Mouse (Mus musculus) E14TG2a.4 (cell line): Measurements from ENCODE around the gene D430042O09Rik.

Experiments
- H3K27me3 ChIP-seq: 2 replicates; pipeline ENCODE4 v1.6.1; 2014; ENCODE audit warnings: low read length, control low read depth; ENCODE audit not compliant: insufficient read depth
- H3K36me3 ChIP-seq: 2 replicates; pipeline ENCODE4 v1.6.1; 2014; ENCODE audit warnings: low read length, control low read depth; ENCODE audit not compliant: insufficient read depth
- H3K4me1 ChIP-seq: replicated peaks from 2 replicates; pipeline ENCODE4 v1.6.1; 2014; ENCODE audit warnings: low read depth, low read length, control low read depth
- H3K4me3 ChIP-seq: replicated peaks from 2 replicates; pipeline ENCODE4 v1.5.1; 2014; ENCODE audit warnings: mild to moderate bottlenecking, low read length
- H3K9me3 ChIP-seq: 2 replicates; pipeline ENCODE4 v1.6.1; 2014; ENCODE audit warnings: low read length, control low read depth
- CTCF ChIP-seq: conservative IDR thresholded peaks from 2 replicates; pipeline ENCODE4 v1.5.1; 2014; ENCODE audit warnings: low read length
- NANOG ChIP-seq: IDR thresholded peaks from 2 replicates; pipeline ENCODE4 v1.6.1; 2014; ENCODE audit warnings: borderline replicate concordance, low read length, mixed read lengths
- POU5F1 ChIP-seq: IDR thresholded peaks from 2 replicates; pipeline ENCODE4 v1.6.1; 2014; ENCODE audit warnings: low read length, borderline replicate concordance

Gene D430042O09Rik

GRCm38 (mm10) chr7:125920801-125921200 is 213.1 kb downstream of the D430042O09Rik start:
- Histone ChIP-seq H3K4me3 (no peak overlapping the region), H3K9me3 (peaks cover 2% of the 10 kb centered on the region; the same call in 1 of the 2 replicates), H3K36me3 (no peaks in the 10 kb centered on the region), H3K27me3 (no peaks in the 10 kb centered on the region), H3K4me1 (no peaks in the 10 kb centered on the region)
- TF ChIP-seq POU5F1 (no peak), CTCF (no peak)

DNA sequence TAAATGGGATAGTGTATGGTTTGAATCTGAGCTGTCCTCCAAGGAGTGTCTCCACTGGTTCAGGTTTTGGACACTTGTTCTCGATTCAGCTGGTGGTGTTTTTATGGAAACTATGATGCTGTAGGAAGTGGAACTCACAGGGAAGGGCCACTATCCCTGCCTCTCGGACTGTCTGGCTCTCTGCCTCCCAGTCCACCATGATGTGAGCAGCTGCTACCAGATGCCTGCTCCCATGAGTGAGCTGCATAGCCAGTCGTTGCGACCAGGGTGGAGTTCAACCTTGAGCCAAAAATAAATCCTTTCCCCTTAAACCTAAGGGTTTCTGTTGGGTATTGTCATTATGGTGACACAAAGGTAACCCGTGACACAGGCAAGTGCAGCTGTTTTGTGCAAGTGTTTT is 216.4 kb downstream of the D430042O09Rik start:
- H3K9me3 ChIP-seq: 0 out of 2 replicates have a peak, but pooled peaks cover 2% of the 10 kb centered on the region
- H3K4me1 ChIP-seq: no peaks in the 10 kb centered on the region
- TF ChIP-seq POU5F1 (no peak), CTCF (no peak), NANOG (no peak)
- no peak overlapping the region for H3K4me3 ChIP-seq
- H3K27me3 ChIP-seq: no peaks in the 10 kb centered on the region
- no peaks in the 10 kb centered on the region for H3K36me3 ChIP-seq
